Mouse (Mus musculus) adrenal gland (tissue): Measurements from ENCODE around the gene Helz.

Source experiments
- intact Hi-C: fragments of 180-260 bp; cut with DNase I; formaldehyde crosslinking; loops from one replicate; pipeline ENCODE4 v1.15.1; 2025
- microRNA-seq, 2 experiments: library from miRNA; unstranded; fragments of <30 nt; microRNA quantifications; one replicate each; pipeline ENCODE4; 2019

Gene Helz

GRCm38 (mm10) chr11:107714368-107714767 is 166.6 kb downstream of the Helz start:
- intact Hi-C loops: no loop called here

GRCm38 (mm10) chr11:107716332-107716938 is 168.7 kb downstream of the Helz start, which contains the start of gene Cacng1:
TSS of gene Cacng1 (minus strand) at chr11:107716522.
- intact Hi-C loops: no loop called here

DNA sequence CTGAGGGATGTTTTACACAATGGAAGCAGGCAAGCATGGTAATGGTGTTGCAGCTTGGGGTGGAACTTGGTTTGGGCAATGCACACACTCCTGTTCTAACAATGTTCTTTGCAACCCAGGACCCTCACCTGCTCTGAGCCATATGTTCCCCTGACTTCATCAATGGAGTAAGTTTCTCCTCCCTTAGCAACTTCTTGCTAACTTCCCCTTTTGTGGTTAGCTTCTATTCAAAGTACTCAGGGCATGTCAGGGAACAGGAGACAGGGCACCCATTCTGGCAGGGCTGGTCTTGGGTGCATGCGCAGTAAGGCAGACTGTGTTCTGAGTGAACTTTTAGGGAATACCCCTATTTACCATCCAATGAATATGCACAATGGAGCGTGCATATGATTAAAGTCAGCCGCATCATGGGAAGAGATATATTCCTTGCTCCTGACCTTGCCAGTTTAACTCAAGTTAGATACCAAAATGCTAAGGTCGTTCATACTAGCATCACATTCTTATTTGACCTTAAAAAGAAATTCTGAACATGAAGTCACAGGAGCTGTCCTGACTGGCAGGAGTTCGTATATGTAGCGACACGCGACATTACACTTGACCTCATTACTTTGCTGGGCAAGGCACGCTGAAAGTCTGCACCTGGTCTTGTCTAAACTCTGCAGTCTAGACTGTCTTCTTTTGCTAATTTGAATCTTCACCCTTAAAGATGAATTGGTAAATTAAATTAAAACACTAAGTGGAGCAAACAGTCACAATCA is 172.7 kb downstream of the Helz start:
- intact Hi-C loops: no loop called here

- intact Hi-C loops: no loop called here
These were observed 173.3 kb downstream of the Helz start for GRCm38 (mm10) chr11:107721057-107721456.

DNA sequence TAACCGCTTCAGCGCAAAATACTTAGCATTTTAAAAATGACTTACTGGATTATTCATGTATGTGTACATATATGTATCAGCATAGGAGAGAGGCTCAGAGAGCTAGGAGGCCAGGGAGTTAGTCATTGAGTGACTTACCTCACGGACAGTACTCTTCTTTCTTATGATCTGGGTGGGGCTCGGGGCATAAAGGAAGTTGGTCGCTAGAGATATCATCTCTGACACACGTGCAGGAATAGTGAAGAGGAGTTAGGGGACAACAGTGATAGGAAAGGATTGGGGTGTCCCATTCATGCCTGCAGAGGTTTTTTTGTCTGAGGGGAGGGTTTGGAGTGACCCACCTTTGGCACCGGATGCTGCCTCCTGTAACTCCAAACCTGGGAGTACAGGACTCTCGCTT is 176.9 kb downstream of the Helz start:
- intact Hi-C loops: no loop called here

DNA sequence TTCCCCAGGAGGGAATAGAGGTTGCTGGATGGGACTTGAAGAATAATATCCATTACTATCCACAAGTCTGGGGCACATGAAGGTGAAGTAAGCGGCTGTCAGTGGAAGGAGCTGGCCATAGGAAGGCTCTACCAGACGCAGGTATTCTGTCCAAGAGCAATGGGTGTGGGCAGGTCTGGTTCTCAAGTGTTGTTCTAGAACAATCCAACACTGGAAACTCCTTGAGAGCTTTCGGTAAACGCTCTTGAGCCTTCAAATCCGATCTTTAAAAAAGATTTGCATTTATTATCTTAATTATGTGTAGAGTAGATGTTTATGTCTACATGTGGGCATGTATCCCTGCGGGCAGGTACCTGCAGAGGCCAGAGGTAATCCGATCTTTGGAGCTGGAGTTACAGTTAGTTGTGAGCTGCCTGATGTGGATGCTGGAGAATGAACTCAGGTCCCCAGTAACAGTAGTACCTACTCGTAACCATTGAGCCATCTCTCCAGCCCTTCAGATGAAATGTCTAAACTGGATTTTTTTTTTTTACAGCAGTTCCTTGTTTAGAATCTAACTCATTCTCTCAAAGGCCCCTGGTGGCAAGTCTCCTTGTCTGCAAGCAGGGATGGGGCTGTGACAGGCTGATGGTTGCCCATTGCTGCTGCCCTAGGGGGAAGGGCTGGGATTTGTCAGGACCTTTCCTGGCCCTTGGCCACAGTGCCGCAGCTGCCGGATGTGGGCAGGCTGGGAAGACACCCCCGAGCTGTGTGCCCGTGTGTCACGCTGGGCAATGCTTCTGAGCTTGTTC is 180.5 kb downstream of the Helz start:
- intact Hi-C loops: no loop called here

GRCm38 (mm10) chr11:107729141-107729540 is 181.4 kb downstream of the Helz start:
- intact Hi-C loops: no loop called here

GRCm38 (mm10) chr11:107730940-107731339 is 183.2 kb downstream of the Helz start:
- intact Hi-C loops: no loop called here

GRCm38 (mm10) chr11:107731498-107731897 is 183.8 kb downstream of the Helz start:
- intact Hi-C loops: no loop called here

DNA sequence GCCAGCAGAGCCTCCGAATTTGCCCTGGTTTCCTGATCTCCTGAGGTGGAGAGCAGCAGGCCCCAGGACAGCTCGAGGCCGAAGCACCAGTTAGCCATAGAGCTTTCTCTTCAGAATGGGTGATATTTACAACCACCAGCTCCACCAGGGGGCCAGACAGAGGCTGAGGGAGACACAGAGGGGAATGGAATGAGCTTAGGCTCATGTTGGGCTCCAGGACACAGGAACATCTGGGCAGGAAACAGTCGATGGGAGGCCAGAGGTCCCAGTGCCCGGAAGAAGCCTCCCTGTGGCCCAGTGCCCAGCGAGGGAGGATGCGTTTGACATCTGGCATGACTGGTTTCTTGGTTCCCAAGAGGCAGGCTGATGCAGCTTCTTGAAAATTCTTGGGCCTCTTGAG is 186.4 kb downstream of the Helz start:
- intact Hi-C loops: no loop called here

- intact Hi-C loops: no loop called here
These were observed 190.2 kb downstream of the Helz start for GRCm38 (mm10) chr11:107737886-107738285.

- intact Hi-C loops: no loop called here
These were observed 190.8 kb downstream of the Helz start for GRCm38 (mm10) chr11:107738418-107739099.

DNA sequence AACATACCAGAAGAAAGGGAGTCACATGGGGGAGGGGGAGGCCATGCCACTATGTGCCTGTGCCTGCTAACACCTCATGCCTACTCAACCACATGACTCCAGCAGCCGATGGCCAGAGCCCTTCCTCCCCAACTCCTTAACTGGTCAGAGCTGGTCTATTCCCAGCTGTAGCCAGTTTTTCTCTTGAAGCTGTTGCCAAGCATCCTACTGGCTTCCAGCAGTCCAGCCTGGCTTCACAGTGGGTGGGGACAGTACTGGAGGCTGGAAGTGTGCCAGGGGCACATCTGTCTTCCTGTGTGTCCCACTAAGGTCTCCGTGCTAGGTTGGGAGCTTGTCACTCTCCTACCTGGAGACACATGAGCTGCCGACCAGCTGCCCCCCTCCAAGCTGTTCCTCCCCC is 195.4 kb downstream of the Helz start:
- intact Hi-C loops: no loop called here

Small RNA genes lying within 50 kb of the gene (microRNA-seq; reads per million reads assigned to microRNA genes)
- 0.23 to 0.49 reads per million in 2 experiments for gene Mir6932
